Mouse (Mus musculus) midbrain, embryonic 11.5 days (tissue): Measurements from ENCODE around the gene 4930556J24Rik. TPM values are rescaled to one million over a fixed set of nuclear protein-coding genes. Genes with fewer than 3 reads are reported as not detected.

Experiments used
- ATAC-seq: fragments of 200-750 bp; cut with Nextera tagmentation; 2 replicates; pipeline ENCODE4 v1.8.0; 2017; ENCODE audit warnings: moderate TSS enrichment, moderate library complexity; ENCODE audit not compliant: low FRiP score
- DNase-seq: peaks from one replicate; pipeline ENCODE4 v3.0.0; 2015; ENCODE audit warnings: low spot score; ENCODE audit errors: missing footprints
- H3K27ac ChIP-seq: fragments of 300-500 bp; sonication (generic); 2 replicates; pipeline ENCODE4 v1.5.1; 2014; ENCODE audit warnings: low read depth, low read length
- H3K27me3 ChIP-seq: fragments of 300-500 bp; sonication (generic); 2 replicates; pipeline ENCODE4 v1.6.1; 2014; ENCODE audit warnings: mild to moderate bottlenecking, low read length, moderate library complexity, mixed read lengths; ENCODE audit not compliant: control insufficient read depth, insufficient read depth
- H3K36me3 ChIP-seq: fragments of 300-500 bp; sonication (generic); 2 replicates; pipeline ENCODE4 v1.6.1; 2014; ENCODE audit warnings: mild to moderate bottlenecking, low read length, moderate library complexity, mixed read lengths; ENCODE audit not compliant: control insufficient read depth, insufficient read depth
- H3K4me1 ChIP-seq: fragments of 300-500 bp; sonication (generic); 2 replicates; pipeline ENCODE4 v1.6.1; 2014; ENCODE audit warnings: low read length; ENCODE audit not compliant: control insufficient read depth, insufficient read depth
- H3K4me2 ChIP-seq: fragments of 300-500 bp; sonication (generic); 2 replicates; pipeline ENCODE4 v1.6.1; 2014; ENCODE audit warnings: mild to moderate bottlenecking, moderate library complexity
- H3K4me3 ChIP-seq: fragments of 300-500 bp; sonication (generic); 2 replicates; pipeline ENCODE4 v1.5.1; 2014; ENCODE audit warnings: low read depth, low read length
- H3K9ac ChIP-seq: fragments of 300-500 bp; sonication (generic); 2 replicates; pipeline ENCODE4 v1.6.1; 2014; ENCODE audit warnings: low read length
- H3K9me3 ChIP-seq: fragments of 300-500 bp; sonication (generic); 2 replicates; pipeline ENCODE4 v1.6.1; 2016; ENCODE audit warnings: low read length; ENCODE audit not compliant: control insufficient read depth
- WGBS: fragments of 180-500 bp; shearing (Covaris S2); extraction: QIAGEN DNeasy Blood & Tissue Kit; methylation state at CpG from one replicate; pipeline ENCODE4 v1.1.7; 2014; 5-methylcytosine and 5-hydroxymethylcytosine counted together
- polyA plus RNA-seq: library from polyadenylated mRNA; unstranded; fragments of >200 nt; fragmentation: Nextera tagmentation; extraction: Ambion mirVana; gene quantifications from 2 replicates; pipeline ENCODE4 v1.2.1, GENCODE M21; 2014

The 4930556J24Rik gene
- polyA plus RNA-seq, 1 experiment from 2014 or later: not detected

- DNase-seq (no peak), ATAC-seq (0 out of 2 replicates have a peak, but pooled peaks have one; percentile 19)
- Histone ChIP-seq H3K27ac (no peak overlapping the region), H3K9me3 (no peaks in the 10 kb centered on the region), H3K9ac (no peak overlapping the region), H3K27me3 (peaks cover 11% of the 10 kb centered on the region), H3K4me1 (peaks cover 2% of the 10 kb centered on the region; the same call in 1 of the 2 replicates), H3K36me3 (peaks cover 14% of the 10 kb centered on the region), H3K4me2 (no peak overlapping the region), H3K4me3 (no peak overlapping the region)
- 60% methylated on average over 7 of the region's 7 CpGs for WGBS
These were observed 6.0 kb upstream of the 4930556J24Rik start for GRCm38 (mm10) chr11:3982275-3983209.

- DNase-seq: peak; percentile 81
- H3K4me3 ChIP-seq: no peak overlapping the region
- 78% methylated on average over 6 of the region's 6 CpGs for WGBS
These were observed 5.0 kb upstream of the 4930556J24Rik start for GRCm38 (mm10) chr11:3981536-3981935.

GRCm38 (mm10) chr11:3978421-3978820 is 1.8 kb upstream of the 4930556J24Rik start:
- WGBS: 91% methylated on average over 5 of the region's 5 CpGs
- peaks cover 4% of the 10 kb centered on the region; the same call in 1 of the 2 replicates for H3K27me3 ChIP-seq
- DNase-seq (no peak), ATAC-seq (no peak)
- H3K36me3 ChIP-seq: peaks cover 26% of the 10 kb centered on the region
- H3K9ac ChIP-seq: no peak overlapping the region
- H3K4me1 ChIP-seq: peaks cover 2% of the 10 kb centered on the region; the same call in 1 of the 2 replicates
- H3K4me2 ChIP-seq: no peak overlapping the region
- no peak overlapping the region for H3K27ac ChIP-seq
- H3K9me3 ChIP-seq: no peaks in the 10 kb centered on the region
- H3K4me3 ChIP-seq: no peak overlapping the region

More at GRCm38 (mm10) chr11:3981536-3981935, 5.0 kb upstream of the 4930556J24Rik start:
- H3K4me2 ChIP-seq: no peak overlapping the region
- no peak overlapping the region for H3K9ac ChIP-seq
- no peak for ATAC-seq
- H3K36me3 ChIP-seq: peaks cover 15% of the 10 kb centered on the region
- H3K4me1 ChIP-seq: peaks cover 2% of the 10 kb centered on the region; the same call in 1 of the 2 replicates
- H3K27me3 ChIP-seq: peaks cover 11% of the 10 kb centered on the region
- H3K27ac ChIP-seq: no peak overlapping the region
- H3K9me3 ChIP-seq: no peaks in the 10 kb centered on the region

- ATAC-seq (no peak), DNase-seq (no peak)
- peaks cover 41% of the 10 kb centered on the region for H3K36me3 ChIP-seq
- H3K4me1 ChIP-seq: no peaks in the 10 kb centered on the region
- H3K27me3 ChIP-seq: no peaks in the 10 kb centered on the region
- no peak overlapping the region for H3K27ac ChIP-seq
- no peak overlapping the region for H3K4me2 ChIP-seq
- no peak overlapping the region for H3K9ac ChIP-seq
- no peaks in the 10 kb centered on the region for H3K9me3 ChIP-seq
- WGBS: 67% methylated on average over 3 of the region's 3 CpGs
- no peak overlapping the region for H3K4me3 ChIP-seq
These were observed 2.3 kb downstream of the 4930556J24Rik start for GRCm38 (mm10) chr11:3974311-3974710.

GRCm38 (mm10) chr11:3973081-3973480 is 3.5 kb downstream of the 4930556J24Rik start:
- Histone ChIP-seq H3K36me3 (peaks cover 33% of the 10 kb centered on the region), H3K9ac (no peak overlapping the region), H3K27me3 (no peaks in the 10 kb centered on the region)

GRCm38 (mm10) chr11:3970361-3970760 is 6.2 kb downstream of the 4930556J24Rik start:
- H3K4me3 ChIP-seq: no peak overlapping the region
- 97% methylated on average over 7 of the region's 7 CpGs for WGBS
- ATAC-seq (no peak), DNase-seq (no peak)
- H3K36me3 ChIP-seq: peaks cover 25% of the 10 kb centered on the region
- no peaks in the 10 kb centered on the region for H3K9me3 ChIP-seq
- no peaks in the 10 kb centered on the region for H3K27me3 ChIP-seq
- no peak overlapping the region for H3K27ac ChIP-seq
- H3K4me2 ChIP-seq: no peak overlapping the region
- H3K9ac ChIP-seq: no peak overlapping the region
- no peaks in the 10 kb centered on the region; the same call in 1 of the 2 replicates for H3K4me1 ChIP-seq

More at GRCm38 (mm10) chr11:3973081-3973480, 3.5 kb downstream of the 4930556J24Rik start:
- Histone ChIP-seq H3K4me2 (no peak overlapping the region), H3K9me3 (no peaks in the 10 kb centered on the region), H3K4me3 (no peak overlapping the region), H3K27ac (no peak overlapping the region), H3K4me1 (no peaks in the 10 kb centered on the region)
- no peak for DNase-seq
- 96% methylated on average over 7 of the region's 7 CpGs for WGBS
- no peak for ATAC-seq

GRCm38 (mm10) chr11:3969837-3970236 is 6.7 kb downstream of the 4930556J24Rik start:
- Histone ChIP-seq H3K9me3 (no peaks in the 10 kb centered on the region), H3K9ac (no peak overlapping the region), H3K27ac (no peak overlapping the region), H3K36me3 (peaks cover 24% of the 10 kb centered on the region), H3K4me1 (peaks cover 3% of the 10 kb centered on the region), H3K4me3 (no peak overlapping the region), H3K27me3 (no peaks in the 10 kb centered on the region), H3K4me2 (no peak overlapping the region)
- WGBS: 82% methylated on average over 3 of the region's 3 CpGs
- ATAC-seq (no peak), DNase-seq (no peak)

GRCm38 (mm10) chr11:3964416-3965172 is 12.0 kb downstream of the 4930556J24Rik start:
- no peak for DNase-seq
- Histone ChIP-seq H3K4me3 (peak overlapping the region; percentile 78), H3K9me3 (no peaks in the 10 kb centered on the region), H3K4me2 (peak overlapping the region; percentile 88), H3K27ac (0 out of 2 replicates have a peak overlapping the region, but pooled peaks have one; percentile 6), H3K9ac (peak overlapping the region; percentile 85), H3K36me3 (no peaks in the 10 kb centered on the region), H3K4me1 (peaks cover 7% of the 10 kb centered on the region), H3K27me3 (no peaks in the 10 kb centered on the region)
- WGBS: 12% methylated on average over 11 of the region's 11 CpGs
- ATAC-seq: no peak
